10 mouse cellular contexts compared by ENCODE assay signal in the genomic region with DNA sequence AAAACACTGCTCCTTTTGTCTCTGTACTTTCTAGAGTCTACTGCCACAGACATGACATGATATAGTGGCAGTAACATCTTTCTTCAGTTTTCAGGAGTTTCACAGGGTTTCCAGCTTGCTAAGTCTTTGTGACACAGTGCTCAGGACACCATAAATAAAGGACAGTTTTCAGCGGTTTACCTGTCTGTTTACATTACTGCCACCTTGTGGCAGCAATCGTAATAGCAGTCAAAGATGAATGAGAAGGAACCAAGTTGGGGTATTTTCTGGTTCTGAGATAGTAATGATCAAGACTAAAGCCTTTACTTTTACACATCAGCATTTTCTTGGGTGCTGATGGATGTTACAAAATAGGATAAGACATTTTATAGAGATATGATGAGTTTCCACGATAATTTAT.
A peak's percentile ranks its signal among the peaks of the same experiment; 100 is the strongest.
DNase-seq lines count a peak whose midpoint lies in the region; ATAC-seq lines count a peak whose summit lies in the region.
"Had no signal": no experiment of that assay in that cellular context is flagged by ENCODE, and none has a peak within 500 bp of the region (broad histone marks: within the 10 kb centered on the region; RNA-seq: fewer than 3 reads in every experiment).

No protein-coding gene starts in this region.

- 6% methylated on average over 3 of the region's 3 CpGs for WGBS in heart, embryonic 10.5 days
- 1% methylated on average over 3 of the region's 3 CpGs for WGBS in forebrain, embryonic 16.5 days

- H3K4me2 ChIP-seq in forebrain, embryonic 16.5 days (ENCODE audit: low read length): no peak overlapping the region
- H3K4me2 ChIP-seq: hindbrain, embryonic 15.5 days had no signal

- ATAC-seq in forebrain, embryonic 16.5 days: no peak

- no peak overlapping the region for H3K27ac ChIP-seq in heart, embryonic 10.5 days
- no peak overlapping the region for H3K27ac ChIP-seq in forebrain, embryonic 16.5 days (ENCODE audit: low read length)
- H3K27ac ChIP-seq: hindbrain, embryonic 15.5 days had no signal

- DNase-seq in heart, adult 8-10 months (ENCODE audit: low spot score): peak; percentile 4
- DNase-seq in heart, embryonic 10.5 days (ENCODE audit: low spot score): no peak
- DNase-seq in 3T3-L1 (ENCODE audit: low read depth, low spot score): peak; percentile 62
- DNase-seq in MN1 (ENCODE audit: low spot score): peak; percentile 30
- DNase-seq in cerebellum, postnatal 14 days: peak; percentile 61 to 73
- peak; percentile 57 for DNase-seq in kidney, postnatal 10 days
- DNase-seq in lung, postnatal 36 days: peak; percentile 69

- no peaks in the 10 kb centered on the region for H3K27me3 ChIP-seq in heart, embryonic 10.5 days (ENCODE audit: insufficient read depth, poor library complexity, severe bottlenecking)
- no peaks in the 10 kb centered on the region for H3K27me3 ChIP-seq in forebrain, embryonic 16.5 days (replicated peaks; ENCODE audit: control insufficient read depth, insufficient read depth, low read length)
- H3K27me3 ChIP-seq: hindbrain, embryonic 15.5 days had no signal

- no peaks in the 10 kb centered on the region for H3K36me3 ChIP-seq in heart, embryonic 10.5 days
- H3K36me3 ChIP-seq in forebrain, embryonic 16.5 days (ENCODE audit: control insufficient read depth, insufficient read depth): no peaks in the 10 kb centered on the region
- H3K36me3 ChIP-seq: hindbrain, embryonic 15.5 days had no signal

- H3K4me1 ChIP-seq in heart, embryonic 10.5 days: no peaks in the 10 kb centered on the region
- no peaks in the 10 kb centered on the region for H3K4me1 ChIP-seq in forebrain, embryonic 16.5 days (replicated peaks; ENCODE audit: control insufficient read depth, insufficient read depth, low read length)
- H3K4me1 ChIP-seq: hindbrain, embryonic 15.5 days had no signal

- no peaks in the 10 kb centered on the region for H3K9me3 ChIP-seq in heart, embryonic 10.5 days
- H3K9me3 ChIP-seq in forebrain, embryonic 16.5 days (ENCODE audit: control insufficient read depth, low read length): no peaks in the 10 kb centered on the region
- H3K9me3 ChIP-seq: hindbrain, embryonic 15.5 days had no signal

- H3K4me3 ChIP-seq in heart, embryonic 10.5 days: no peak overlapping the region
- H3K4me3 ChIP-seq in forebrain, embryonic 16.5 days (replicated peaks; ENCODE audit: low read length): no peak overlapping the region
- H3K4me3 ChIP-seq: hindbrain, embryonic 15.5 days; myocyte had no signal

- H3K9ac ChIP-seq in forebrain, embryonic 16.5 days (replicated peaks; ENCODE audit: low read depth, low read length): no peak overlapping the region
- H3K9ac ChIP-seq: hindbrain, embryonic 15.5 days had no signal
